Mouse (Mus musculus) G1E (cell line): ENCODE data around the gene Fam20c.

Source experiments
- CTCF ChIP-seq: IDR thresholded peaks from 2 replicates; pipeline ENCODE4 v1.5.1; 2012; ENCODE audit warnings: low read depth, low read length, inconsistent platforms, mixed read lengths
- POLR2AphosphoS5 ChIP-seq: IDR thresholded peaks from 2 replicates; pipeline ENCODE4 v1.6.1; 2012; ENCODE audit warnings: low read depth, low read length, inconsistent platforms; ENCODE audit not compliant: insufficient replicate concordance
- TAL1 ChIP-seq: conservative IDR thresholded peaks from 2 replicates; pipeline ENCODE4 v1.6.1; 2012; ENCODE audit warnings: low read depth, low read length, inconsistent platforms, mixed read lengths

- TF ChIP-seq CTCF (no peak), POLR2AphosphoS5 (no peak), TAL1 (no peak)
Measured at GRCm38 (mm10) chr5:138735201-138735757, 19.0 kb upstream of the Fam20c start.
